Mouse (Mus musculus) adipocyte (in vitro differentiated cells): ENCODE data around the gene Rnf133.

Source experiments
- DNase-seq: peaks from one replicate; pipeline ENCODE4 v3.0.0-alpha.2; 2016; ENCODE audit warnings: low spot score

Gene Rnf133

GRCm38 (mm10) chr6:23650205-23650604, at the start of gene Rnf133:
Gene Rnf133 (minus strand): TSS chr6:23650305.
- no peak for DNase-seq

DNA sequence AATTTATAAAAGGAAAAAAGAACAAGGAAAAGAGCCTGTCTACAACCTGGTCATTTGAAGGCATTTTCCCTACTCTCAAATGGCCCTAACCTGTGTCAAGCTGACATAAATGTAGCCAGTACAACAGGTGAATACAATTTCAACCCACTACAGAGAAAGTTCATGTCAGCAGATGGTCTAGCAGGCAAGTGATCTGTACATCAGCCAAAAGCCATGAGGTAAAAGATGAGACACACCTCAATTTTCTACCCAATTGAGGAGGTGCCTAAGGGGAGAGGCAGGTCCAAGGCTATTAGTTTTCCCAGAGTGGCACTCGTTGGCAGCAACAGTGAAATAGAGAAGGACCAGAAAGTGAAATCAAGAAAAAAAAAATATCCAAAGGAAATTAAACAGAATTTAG, 28.1 kb upstream of the Rnf133 start:
- no peak for DNase-seq

DNA sequence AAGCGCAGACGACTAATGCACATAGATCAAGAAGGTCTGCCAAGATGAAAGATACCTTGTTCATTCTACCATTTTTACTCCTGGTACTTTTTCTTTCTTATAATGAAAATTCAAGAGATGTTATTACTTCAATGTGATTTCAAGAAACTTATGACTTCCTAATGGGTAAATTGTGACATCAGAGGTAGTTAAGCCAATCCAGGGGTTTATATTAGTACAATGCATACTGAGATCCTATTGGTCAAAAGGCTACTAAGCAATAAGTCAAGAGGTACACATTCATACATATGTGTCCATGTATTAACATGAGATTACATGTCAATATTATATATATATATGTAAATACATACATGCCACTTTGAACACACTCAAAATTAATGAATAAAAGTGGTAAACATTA, 4.9 kb upstream of the Rnf133 start, which contains the start of gene Rnf148:
Rnf148 (minus strand) TSS at position 101 of the 400 bp plus-strand sequence.
- DNase-seq, result no peak

DNA sequence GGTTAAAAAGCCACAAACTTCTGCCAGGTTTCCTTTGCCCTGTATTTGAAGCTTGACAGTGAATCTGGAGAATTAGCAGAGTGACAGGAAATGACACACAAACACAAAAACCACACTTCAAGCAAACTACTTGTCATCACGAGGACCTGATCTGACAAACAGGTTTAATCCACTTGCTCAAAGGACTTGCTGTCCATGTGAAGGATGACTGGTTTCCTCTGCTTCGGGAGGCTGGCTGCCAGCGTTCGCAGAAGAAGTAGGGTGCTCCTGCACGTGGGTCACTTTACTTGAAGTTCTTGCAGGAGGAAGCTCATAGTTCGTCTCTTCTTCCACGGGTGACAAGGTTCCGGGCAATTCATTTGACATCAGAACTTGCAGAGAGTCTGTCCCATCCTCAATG, 1.4 kb downstream of the Rnf133 start:
- no peak for DNase-seq

GRCm38 (mm10) chr6:23647627-23648247, 2.4 kb downstream of the Rnf133 start:
- no peak for DNase-seq

DNA sequence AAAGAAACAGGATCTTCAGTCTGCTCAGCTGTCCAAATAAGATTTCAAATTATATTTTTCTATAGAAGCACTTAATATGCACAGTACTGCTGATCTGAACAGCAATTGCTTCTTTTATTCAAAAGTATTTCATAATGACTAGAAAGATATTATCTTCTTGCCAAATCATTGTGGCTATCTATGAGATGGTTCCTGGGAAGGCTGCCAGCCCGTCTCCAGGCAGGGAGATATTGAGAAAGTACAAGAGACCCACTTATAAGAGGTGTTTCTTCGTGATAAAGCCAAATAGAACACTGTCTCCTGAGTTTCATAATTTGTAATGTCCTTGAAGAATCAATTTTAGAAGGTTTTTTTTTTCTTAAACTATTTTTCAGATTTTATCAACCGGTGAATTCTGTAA, 13.0 kb downstream of the Rnf133 start:
- DNase-seq, result no peak

DNA sequence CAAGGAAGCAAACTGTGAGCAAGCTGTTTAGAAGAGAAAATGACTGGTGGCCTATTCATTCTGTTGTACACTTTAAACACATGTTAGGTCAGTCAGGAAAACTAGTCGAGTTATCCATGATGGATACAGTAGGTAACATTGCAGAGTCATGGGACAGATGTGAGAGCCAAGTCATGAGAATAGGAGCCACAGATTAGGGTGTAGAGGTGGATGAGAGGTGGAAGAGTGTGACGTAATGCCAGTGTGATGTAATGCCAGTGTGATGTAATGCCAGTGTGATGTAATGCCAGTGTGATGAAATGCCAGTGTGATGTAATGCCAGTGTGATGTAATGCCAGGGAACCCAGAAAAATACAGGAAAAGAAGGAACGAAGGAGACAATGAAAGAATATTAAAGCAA, 14.9 kb downstream of the Rnf133 start:
- DNase-seq, result no peak

DNA sequence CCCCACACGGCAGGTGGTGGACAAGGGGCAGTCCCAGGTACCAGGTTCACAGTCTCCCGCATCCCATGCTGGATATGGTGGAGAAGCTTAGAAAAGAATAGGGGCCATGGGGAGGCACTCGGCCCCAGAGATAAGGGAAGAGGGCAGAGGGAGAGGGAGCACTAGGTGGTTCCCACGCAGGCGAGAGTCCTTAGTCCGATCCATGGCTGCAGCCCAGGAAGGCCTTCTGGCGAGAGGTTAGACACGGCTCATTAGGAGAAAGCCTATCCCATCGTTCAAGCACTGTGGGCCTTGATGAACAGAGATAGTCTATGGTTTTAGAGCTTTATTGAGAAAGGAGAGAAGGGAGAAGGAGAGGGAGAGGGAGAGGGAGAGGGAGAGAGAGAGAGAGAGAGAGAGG, 16.1 kb downstream of the Rnf133 start:
- DNase-seq, result no peak

- DNase-seq, result no peak
These were observed 19.6 kb downstream of the Rnf133 start for GRCm38 (mm10) chr6:23630465-23630864.
